Mouse (Mus musculus) spleen, adult 2 months (tissue): ENCODE measurements around the gene Gpr183. TPM values are rescaled to one million over a fixed set of nuclear protein-coding genes. Genes with fewer than 3 reads are reported as not detected.

ENCODE experiments used
- DNase-seq, 2 experiments: peaks; one replicate each; pipeline versions ENCODE4 v3.0.0 to v3.0.0-alpha.2; 2012 to 2021; ENCODE audit warnings: low spot score in 2 of 2, low read depth in 1 of 2
- H3K27ac ChIP-seq: fragments of 200-500 bp; 2 replicates; pipeline ENCODE4 v1.5.1; 2012; ENCODE audit warnings: low read length, inconsistent platforms; ENCODE audit not compliant: insufficient read depth
- H3K27me3 ChIP-seq: fragments of 200-500 bp; 2 replicates; pipeline ENCODE4 v1.6.1; 2012; ENCODE audit warnings: mild to moderate bottlenecking, moderate library complexity, low read length, inconsistent platforms; ENCODE audit not compliant: control insufficient read depth, insufficient read depth
- H3K36me3 ChIP-seq: fragments of 200-500 bp; 2 replicates; pipeline ENCODE4 v1.6.1; 2012; ENCODE audit warnings: mild to moderate bottlenecking, low read length, inconsistent platforms; ENCODE audit not compliant: control insufficient read depth, insufficient read depth
- H3K4me1 ChIP-seq: fragments of 200-500 bp; 2 replicates; pipeline ENCODE4 v1.6.1; 2011; ENCODE audit warnings: inconsistent platforms; ENCODE audit not compliant: control insufficient read depth, insufficient read depth, insufficient read length
- H3K4me3 ChIP-seq: fragments of 200-500 bp; 2 replicates; pipeline ENCODE4 v1.5.1; 2011; ENCODE audit warnings: mild to moderate bottlenecking, inconsistent platforms; ENCODE audit not compliant: insufficient read depth, insufficient read length; ENCODE audit errors: extremely low read depth
- CTCF ChIP-seq: fragments of 200-500 bp; IDR thresholded peaks from 2 replicates; pipeline ENCODE4 v1.5.1; 2011; ENCODE audit warnings: mild to moderate bottlenecking, inconsistent platforms; ENCODE audit not compliant: insufficient read depth, insufficient read length, insufficient replicate concordance; ENCODE audit errors: extremely low read depth
- POLR2A ChIP-seq: fragments of 200-500 bp; IDR thresholded peaks from 2 replicates; pipeline ENCODE4 v1.6.1; 2011; ENCODE audit warnings: low read depth, low read length, inconsistent platforms
- WGBS: fragments of 180-500 bp; shearing (Covaris S2); methylation state at CpG from one replicate; pipeline ENCODE4 v1.1.7; 2018; 5-methylcytosine and 5-hydroxymethylcytosine counted together
- polyA plus RNA-seq: library from polyadenylated mRNA; depleted of rRNA; stranded (reverse); fragments of >200 nt; gene quantifications from 2 replicates; pipeline ENCODE4 v1.2.3, GENCODE M21; 2012

Gene Gpr183
- polyA plus RNA-seq, 1 experiment, result 19.3 TPM

GRCm38 (mm10) chr14:121946728-121947127, 18.3 kb downstream of the Gpr183 start:
- Histone ChIP-seq H3K27ac (peak overlapping the region; percentile 65; the same call in 1 of the 2 replicates), H3K4me1 (peaks cover 26% of the 10 kb centered on the region), H3K27me3 (no peaks in the 10 kb centered on the region), H3K4me3 (no peak overlapping the region), H3K36me3 (no peaks in the 10 kb centered on the region; the same call in 1 of the 2 replicates)
- WGBS, result 65% methylated on average over 8 of the region's 8 CpGs
- TF ChIP-seq POLR2A (no peak), CTCF (no peak)
- DNase-seq, result no peak

GRCm38 (mm10) chr14:121946131-121946530, 18.9 kb downstream of the Gpr183 start:
- TF ChIP-seq POLR2A, result no peak
- TF ChIP-seq CTCF, result no peak
- H3K36me3 ChIP-seq, result no peaks in the 10 kb centered on the region; the same call in 1 of the 2 replicates
- 78% methylated on average over 5 of the region's 5 CpGs for whole genome bisulfite sequencing
- peaks cover 24% of the 10 kb centered on the region for H3K4me1 ChIP-seq
- H3K27ac ChIP-seq, result peak overlapping the region; percentile 77
- no peak for DNase-seq
- H3K27me3 ChIP-seq, result no peaks in the 10 kb centered on the region
- no peak overlapping the region for H3K4me3 ChIP-seq

- no peaks in the 10 kb centered on the region for H3K27me3 ChIP-seq
- peaks cover 17% of the 10 kb centered on the region; the same call in 1 of the 2 replicates for H3K4me1 ChIP-seq
- H3K27ac ChIP-seq, result peak overlapping the region; percentile 95
- no peaks in the 10 kb centered on the region for H3K36me3 ChIP-seq
- WGBS, result 82% methylated on average over 3 of the region's 3 CpGs
- no peak overlapping the region for H3K4me3 ChIP-seq
- peak in 1 of 2 experiments; percentile 2 for DNase-seq
- TF ChIP-seq CTCF, result no peak
- no peak for TF ChIP-seq POLR2A
These were observed 25.4 kb downstream of the Gpr183 start for GRCm38 (mm10) chr14:121939582-121939981.

GRCm38 (mm10) chr14:121938256-121939191, 26.5 kb downstream of the Gpr183 start:
- no peak overlapping the region for H3K4me3 ChIP-seq
- 15% methylated on average over 11 of the region's 11 CpGs for WGBS
- peak overlapping the region; percentile 93 for H3K27ac ChIP-seq
- peaks cover 2% of the 10 kb centered on the region; the same call in 1 of the 2 replicates for H3K36me3 ChIP-seq
- H3K27me3 ChIP-seq, result no peaks in the 10 kb centered on the region
- peak; percentile 60 to 88 for DNase-seq
- H3K4me1 ChIP-seq, result peaks cover 21% of the 10 kb centered on the region; the same call in 1 of the 2 replicates
- TF ChIP-seq CTCF (no peak), POLR2A (no peak)

GRCm38 (mm10) chr14:121937601-121938255, 27.3 kb downstream of the Gpr183 start:
- peak in 1 of 2 experiments; percentile 63 for DNase-seq
- Histone ChIP-seq H3K27ac (peak overlapping the region; percentile 93), H3K36me3 (peaks cover 2% of the 10 kb centered on the region; the same call in 1 of the 2 replicates), H3K4me3 (no peak overlapping the region), H3K4me1 (peaks cover 29% of the 10 kb centered on the region; the same call in 1 of the 2 replicates), H3K27me3 (no peaks in the 10 kb centered on the region)
- WGBS, result 26% methylated on average over 11 of the region's 11 CpGs
- TF ChIP-seq CTCF, result no peak
- peak; percentile 67 for TF ChIP-seq POLR2A

- Histone ChIP-seq H3K4me1 (peaks cover 35% of the 10 kb centered on the region), H3K27ac (peak overlapping the region; percentile 34), H3K27me3 (no peaks in the 10 kb centered on the region), H3K4me3 (no peak overlapping the region), H3K36me3 (peaks cover 2% of the 10 kb centered on the region; the same call in 1 of the 2 replicates)
- 86% methylated on average over 8 of the region's 8 CpGs for WGBS
- TF ChIP-seq CTCF (no peak), POLR2A (no peak)
- DNase-seq, result peak in 1 of 2 experiments; percentile 1
These were observed 28.1 kb downstream of the Gpr183 start for GRCm38 (mm10) chr14:121936856-121937255.
